1 mouse cellular context compared by ENCODE assay signal in the genomic region with DNA sequence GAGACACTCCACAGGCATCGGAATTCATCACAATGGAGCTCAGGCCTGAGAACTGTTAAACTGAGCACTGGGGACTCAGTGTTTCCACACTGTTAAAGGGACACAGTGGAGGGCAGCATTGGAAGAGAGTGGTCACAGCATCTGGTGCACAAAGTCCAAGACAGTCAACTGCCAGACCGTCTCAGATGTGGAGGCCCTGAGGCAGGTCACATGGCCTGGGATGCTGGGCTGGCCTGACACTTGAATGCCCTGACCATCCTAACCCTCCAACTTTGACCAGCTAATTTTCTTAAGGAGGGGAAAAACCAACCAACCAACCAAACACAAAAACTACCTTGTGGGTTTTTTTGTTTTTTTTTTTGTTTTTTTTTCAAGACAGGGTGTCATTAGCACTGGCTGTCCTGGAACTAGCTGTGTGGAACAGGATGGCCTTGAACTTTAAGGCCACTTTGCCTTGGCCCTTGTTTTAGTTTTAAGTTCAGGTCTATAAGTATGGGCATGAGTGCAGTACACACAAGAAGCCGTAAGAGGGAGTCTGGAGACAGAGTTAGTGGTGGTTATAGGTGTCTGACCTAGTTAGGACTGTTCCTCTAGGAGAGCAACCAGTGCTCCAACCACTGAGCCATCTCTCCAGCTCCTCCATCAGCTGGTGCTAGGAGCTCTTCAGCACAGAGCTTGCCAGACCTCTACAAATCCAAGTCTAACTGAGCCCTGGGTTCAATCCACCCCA.
TF ChIP-seq lines count a peak whose summit lies in the region.

No protein-coding gene starts in this region.

TF ChIP-seq in CH12.LX, 34 proteins besides CTCF, POLR2A, EP300 and RAD21:
- TF ChIP-seq TCF12 (IDR thresholded peaks at IDR 0.05; ENCODE audit: low read depth, low read length) (no peak), SMC3 (IDR thresholded peaks at IDR 0.05; ENCODE audit: low read depth, low read length) (peak; percentile 30), MAX (IDR thresholded peaks at IDR 0.05; ENCODE audit: low read length) (no peak), UBTF (IDR thresholded peaks at IDR 0.05; ENCODE audit: low read depth, low read length) (no peak), MAFK (IDR thresholded peaks at IDR 0.05; ENCODE audit: insufficient replicate concordance, low read length) (no peak), NRF1 (IDR thresholded peaks at IDR 0.05; ENCODE audit: low read depth, low read length) (no peak), IRF4 (IDR thresholded peaks at IDR 0.05; ENCODE audit: low read depth, low read length) (no peak), MYC (IDR thresholded peaks at IDR 0.05; ENCODE audit: low read depth, low read length) (no peak), HCFC1 (IDR thresholded peaks at IDR 0.05; ENCODE audit: low read depth, low read length) (0 out of 2 replicates have a peak, but pooled peaks have one; percentile 19), JUND (conservative IDR thresholded peaks at IDR 0.05; ENCODE audit: low read depth, low read length) (no peak), USF1 (IDR thresholded peaks at IDR 0.05; ENCODE audit: low read depth, low read length) (no peak), ZNF384 (IDR thresholded peaks at IDR 0.05; ENCODE audit: low read depth, low read length) (no peak), PAX5 (IDR thresholded peaks at IDR 0.05; ENCODE audit: low read length) (no peak), POLR2AphosphoS2 (IDR thresholded peaks at IDR 0.05; ENCODE audit: low read depth, low read length) (no peak), ZKSCAN1 (IDR thresholded peaks at IDR 0.05; ENCODE audit: borderline replicate concordance, low read depth, low read length) (no peak), CHD1 (IDR thresholded peaks at IDR 0.05; ENCODE audit: low read depth, low read length) (no peak), JUN (IDR thresholded peaks at IDR 0.05; ENCODE audit: insufficient read depth, low read depth, low read length) (no peak), MAZ (IDR thresholded peaks at IDR 0.05; ENCODE audit: low read depth, low read length) (0 out of 2 replicates have a peak, but pooled peaks have one; percentile 26), MEF2A (IDR thresholded peaks at IDR 0.05; ENCODE audit: borderline replicate concordance, low read depth, low read length) (no peak), USF2 (conservative IDR thresholded peaks at IDR 0.05; ENCODE audit: low read depth, low read length) (no peak), BHLHE40 (IDR thresholded peaks at IDR 0.05; ENCODE audit: low read depth, low read length) (no peak), MXI1 (IDR thresholded peaks at IDR 0.05; ENCODE audit: low read depth, low read length) (no peak; the same call in 1 of the 2 replicates), E2F4 (IDR thresholded peaks at IDR 0.05; ENCODE audit: insufficient replicate concordance, low read depth, low read length) (no peak), SIN3A (IDR thresholded peaks at IDR 0.05; ENCODE audit: low read length) (peak; percentile 53; the same call in 1 of the 2 replicates), KAT2A (IDR thresholded peaks at IDR 0.05; ENCODE audit: insufficient replicate concordance, low read length) (no peak), ZC3H11A (IDR thresholded peaks at IDR 0.05; ENCODE audit: low read depth, low read length) (no peak), NELFE (IDR thresholded peaks at IDR 0.05; ENCODE audit: low read depth, low read length) (no peak), CHD2 (IDR thresholded peaks at IDR 0.05; ENCODE audit: low read length) (no peak)
